Mouse (Mus musculus) neural tube, embryonic 14.5 days (tissue): Measurements from ENCODE around the gene Fance. TPM values are rescaled to one million over a fixed set of nuclear protein-coding genes. Genes with fewer than 3 reads are reported as not detected.

Experiments
- ATAC-seq: fragments of 200-750 bp; cut with Nextera tagmentation; 2 replicates; pipeline ENCODE4 v1.8.0; 2017; ENCODE audit warnings: low read depth, mild to moderate bottlenecking, moderate TSS enrichment, moderate library complexity
- H3K27ac ChIP-seq: fragments of 300-500 bp; sonication (generic); 2 replicates; pipeline ENCODE4 v1.5.1; 2014; ENCODE audit warnings: low read depth, mild to moderate bottlenecking, control low read depth, low read length, moderate library complexity, mixed read lengths
- H3K27me3 ChIP-seq: fragments of 300-500 bp; sonication (generic); 2 replicates; pipeline ENCODE4 v1.6.1; 2014; ENCODE audit warnings: low read length; ENCODE audit not compliant: control insufficient read depth, insufficient read depth
- H3K36me3 ChIP-seq: fragments of 300-500 bp; sonication (generic); 2 replicates; pipeline ENCODE4 v1.6.1; 2014; ENCODE audit warnings: low read length, mixed read lengths; ENCODE audit not compliant: control insufficient read depth, insufficient read depth
- H3K4me1 ChIP-seq: fragments of 300-500 bp; sonication (generic); 2 replicates; pipeline ENCODE4 v1.6.1; 2014; ENCODE audit warnings: low read length; ENCODE audit not compliant: control insufficient read depth, insufficient read depth
- H3K4me2 ChIP-seq: fragments of 300-500 bp; sonication (generic); 2 replicates; pipeline ENCODE4 v1.6.1; 2014; ENCODE audit warnings: mild to moderate bottlenecking, low read depth, low read length, control low read depth
- H3K4me3 ChIP-seq: fragments of 300-500 bp; sonication (generic); 2 replicates; pipeline ENCODE4 v1.5.1; 2014; ENCODE audit warnings: low read depth, low read length, control low read depth, mixed read lengths
- H3K9ac ChIP-seq: fragments of 300-500 bp; sonication (generic); replicated peaks from 2 replicates; pipeline ENCODE4 v1.6.1; 2014; ENCODE audit warnings: low read depth, mild to moderate bottlenecking, control low read depth, low read length, mixed read lengths
- H3K9me3 ChIP-seq: fragments of 300-500 bp; sonication (generic); 2 replicates; pipeline ENCODE4 v1.6.1; 2016; ENCODE audit warnings: low read length; ENCODE audit not compliant: control insufficient read depth
- WGBS: fragments of 180-500 bp; shearing (Covaris S2); extraction: QIAGEN DNeasy Blood & Tissue Kit; methylation state at CpG from one replicate; pipeline ENCODE4 v1.1.7; 2014; 5-methylcytosine and 5-hydroxymethylcytosine counted together
- polyA plus RNA-seq: library from polyadenylated mRNA; unstranded; fragments of >200 nt; fragmentation: Nextera tagmentation; extraction: Ambion mirVana; gene quantifications from 2 replicates; pipeline ENCODE4 v1.2.1, GENCODE M21; 2014

The Fance gene
- polyA plus RNA-seq, 1 experiment from 2014 or later, result 23.5 TPM

GRCm38 (mm10) chr17:28278156-28278555 lies 35.2 kb upstream of the Fance start:
- no peaks in the 10 kb centered on the region for H3K27me3 ChIP-seq
- no peak overlapping the region for H3K4me3 ChIP-seq
- no peak overlapping the region for H3K27ac ChIP-seq
- H3K9me3 ChIP-seq, result no peaks in the 10 kb centered on the region
- no peaks in the 10 kb centered on the region for H3K36me3 ChIP-seq
- no peak overlapping the region for H3K4me2 ChIP-seq
- ATAC-seq, result no peak
- WGBS, result 91% methylated on average over 3 of the region's 3 CpGs
- no peak overlapping the region for H3K9ac ChIP-seq
- H3K4me1 ChIP-seq, result peaks cover 11% of the 10 kb centered on the region; the same call in 1 of the 2 replicates

GRCm38 (mm10) chr17:28279236-28279635 lies 34.1 kb upstream of the Fance start:
- no peak overlapping the region for H3K27ac ChIP-seq
- H3K36me3 ChIP-seq, result no peaks in the 10 kb centered on the region
- no peaks in the 10 kb centered on the region for H3K9me3 ChIP-seq
- WGBS, result 51% methylated on average over 4 of the region's 4 CpGs
- no peak for ATAC-seq
- peaks cover 11% of the 10 kb centered on the region; the same call in 1 of the 2 replicates for H3K4me1 ChIP-seq
- H3K27me3 ChIP-seq, result no peaks in the 10 kb centered on the region
- no peak overlapping the region for H3K4me3 ChIP-seq
- no peak overlapping the region for H3K4me2 ChIP-seq
- no peak overlapping the region for H3K9ac ChIP-seq

DNA sequence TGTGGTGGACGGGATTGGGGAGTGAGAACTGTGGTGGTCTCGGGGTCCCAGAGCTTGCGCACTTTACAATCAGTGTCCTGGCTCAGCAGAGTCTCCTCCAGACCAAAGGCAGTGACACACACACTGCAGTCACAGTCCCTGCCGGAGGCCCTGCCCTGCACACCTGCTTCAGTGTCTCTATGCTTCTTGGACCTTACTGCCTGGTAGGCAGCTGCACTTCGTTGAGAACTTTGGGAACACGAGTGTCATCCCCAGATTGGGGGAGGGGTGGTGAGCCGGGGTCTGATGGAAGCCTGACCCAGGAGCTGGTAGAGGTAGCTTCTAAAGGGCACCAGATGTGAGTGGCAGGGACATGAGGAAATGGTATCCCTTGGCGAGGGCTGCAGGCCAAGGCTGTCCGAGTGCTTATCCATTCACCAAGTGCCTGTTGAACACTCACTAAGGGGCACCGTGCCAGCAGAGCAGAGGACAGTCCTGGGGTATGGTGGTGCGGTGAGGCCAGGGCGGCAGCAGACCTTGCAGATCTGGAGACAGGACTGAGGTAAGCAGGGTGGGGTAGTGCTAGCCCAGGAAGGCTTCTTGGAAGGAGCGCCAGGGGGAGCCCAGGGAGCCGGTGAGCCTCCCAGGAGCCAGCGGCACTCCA lies 33.4 kb upstream of the Fance start:
- Histone ChIP-seq H3K27me3 (no peaks in the 10 kb centered on the region), H3K9ac (no peak overlapping the region), H3K4me2 (no peak overlapping the region), H3K27ac (no peak overlapping the region), H3K4me1 (peaks cover 11% of the 10 kb centered on the region; the same call in 1 of the 2 replicates), H3K9me3 (no peaks in the 10 kb centered on the region), H3K36me3 (no peaks in the 10 kb centered on the region), H3K4me3 (no peak overlapping the region)
- no peak; the same call in 1 of the 2 replicates for ATAC-seq
- 72% methylated on average over 15 of the region's 15 CpGs for WGBS

DNA sequence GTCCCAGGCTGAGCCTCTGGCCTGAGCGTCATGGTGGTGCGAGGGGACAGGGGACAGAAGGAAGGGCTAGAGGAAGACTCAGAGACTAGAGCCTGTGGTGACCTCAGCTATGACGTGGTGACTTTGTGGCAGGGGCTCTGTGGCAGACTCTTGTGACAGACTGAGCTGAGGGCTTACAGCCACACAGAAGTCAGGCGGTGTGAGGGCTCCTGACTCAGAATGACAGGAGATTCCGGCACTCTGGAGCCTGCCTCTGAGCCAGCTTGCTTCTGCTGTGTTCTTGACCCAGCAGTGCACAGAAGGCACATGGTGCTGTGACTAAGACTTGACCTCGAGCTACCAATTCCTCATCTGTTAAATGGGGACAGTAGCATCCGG lies 32.9 kb upstream of the Fance start:
- H3K36me3 ChIP-seq, result no peaks in the 10 kb centered on the region
- no peak overlapping the region for H3K27ac ChIP-seq
- no peaks in the 10 kb centered on the region for H3K27me3 ChIP-seq
- H3K4me1 ChIP-seq, result peaks cover 12% of the 10 kb centered on the region; the same call in 1 of the 2 replicates
- H3K4me2 ChIP-seq, result no peak overlapping the region
- WGBS, result 78% methylated on average over 7 of the region's 7 CpGs
- no peak overlapping the region for H3K9ac ChIP-seq
- H3K4me3 ChIP-seq, result no peak overlapping the region
- ATAC-seq, result no peak
- no peaks in the 10 kb centered on the region for H3K9me3 ChIP-seq

DNA sequence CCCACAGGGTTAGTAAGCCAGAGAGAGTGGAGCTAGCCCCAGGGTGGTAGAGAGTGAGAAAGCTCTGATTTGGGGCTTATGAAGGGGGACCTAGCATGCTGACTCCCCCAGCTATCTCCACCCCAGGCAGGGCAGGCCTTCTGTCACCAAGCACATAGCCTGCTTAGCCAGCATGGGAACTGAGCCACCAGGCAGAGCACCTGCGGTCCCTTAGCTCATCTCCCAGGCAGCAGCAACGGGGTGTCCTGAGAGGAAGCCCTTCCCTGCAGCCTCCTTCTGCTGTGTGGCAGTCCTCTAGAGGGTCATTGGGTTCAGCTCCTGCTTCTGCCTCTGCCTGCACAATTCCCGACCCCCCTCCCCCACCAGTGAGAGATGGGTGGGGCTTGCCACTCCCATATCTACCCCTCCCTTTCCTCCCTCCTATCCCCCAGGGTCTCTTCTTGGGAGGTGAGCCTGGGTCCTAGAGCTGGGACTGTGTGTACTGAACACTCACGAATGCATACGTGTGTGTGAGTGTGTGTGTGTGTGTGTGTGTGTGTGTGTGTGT lies 32.4 kb upstream of the Fance start:
- H3K4me1 ChIP-seq, result peaks cover 16% of the 10 kb centered on the region; the same call in 1 of the 2 replicates

DNA sequence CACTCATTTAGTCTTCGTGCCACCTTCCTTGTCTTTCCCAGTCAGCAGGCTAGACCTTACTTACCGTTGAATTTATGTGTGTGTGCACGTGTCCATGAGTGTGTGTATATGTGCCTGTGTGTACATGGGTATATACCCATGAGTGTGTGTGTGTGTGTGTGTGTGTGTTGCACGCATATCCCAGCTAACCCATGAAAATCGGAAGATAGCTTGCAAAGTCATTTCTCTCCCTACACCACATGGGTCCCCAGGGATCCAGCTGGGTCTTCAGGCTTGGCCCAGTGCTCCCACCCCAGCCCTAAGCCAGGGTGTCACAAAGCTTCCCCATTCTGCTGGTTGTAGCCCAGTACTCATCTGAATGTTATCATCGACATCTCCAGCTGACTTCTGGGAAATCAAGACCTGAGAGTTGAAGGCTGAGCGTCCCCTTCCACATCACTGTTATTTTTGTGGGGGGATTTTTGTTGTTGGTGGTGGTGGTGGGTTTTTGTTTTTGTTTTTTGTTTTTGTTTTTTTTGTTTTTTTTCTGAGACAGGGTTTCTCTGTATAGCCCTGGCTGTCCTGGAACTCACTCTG lies 31.4 kb upstream of the Fance start:
- Histone ChIP-seq H3K27ac (no peak overlapping the region), H3K36me3 (no peaks in the 10 kb centered on the region), H3K4me3 (no peak overlapping the region), H3K4me2 (no peak overlapping the region), H3K4me1 (peaks cover 18% of the 10 kb centered on the region; the same call in 1 of the 2 replicates), H3K9me3 (no peaks in the 10 kb centered on the region), H3K9ac (no peak overlapping the region), H3K27me3 (no peaks in the 10 kb centered on the region)
- ATAC-seq, result no peak
- 89% methylated on average over 7 of the region's 7 CpGs for WGBS

More for the DNA sequence above, 32.4 kb upstream of the Fance start:
- Histone ChIP-seq H3K9ac (no peak overlapping the region), H3K27me3 (no peaks in the 10 kb centered on the region), H3K27ac (no peak overlapping the region), H3K4me2 (no peak overlapping the region), H3K4me3 (no peak overlapping the region), H3K36me3 (no peaks in the 10 kb centered on the region), H3K9me3 (no peaks in the 10 kb centered on the region)
- ATAC-seq, result no peak
- WGBS, result 33% methylated on average over 5 of the region's 5 CpGs

DNA sequence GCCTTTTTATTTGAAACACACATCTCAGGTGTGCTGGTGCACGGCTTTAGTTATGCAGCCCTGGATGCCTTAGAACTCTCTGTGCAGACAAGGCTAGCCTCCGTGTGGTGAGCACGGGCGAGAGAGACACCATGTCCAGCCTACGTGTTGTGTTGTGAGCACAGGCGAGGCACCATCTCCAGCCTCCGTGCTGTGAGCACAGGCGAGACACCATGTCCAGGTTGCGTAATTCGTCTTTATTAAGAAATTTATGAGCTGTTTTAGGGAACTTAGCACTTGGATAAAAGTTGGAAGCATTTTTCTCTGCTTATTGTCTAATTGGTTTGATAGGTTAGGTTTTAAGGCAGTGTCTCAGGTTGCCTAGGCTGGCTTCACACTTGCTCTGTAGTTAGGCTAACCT lies 30.1 kb upstream of the Fance start:
- ATAC-seq, result no peak
- no peaks in the 10 kb centered on the region for H3K27me3 ChIP-seq
- H3K27ac ChIP-seq, result no peak overlapping the region
- H3K9me3 ChIP-seq, result no peaks in the 10 kb centered on the region
- no peak overlapping the region for H3K4me2 ChIP-seq
- WGBS, result 89% methylated on average over 10 of the region's 10 CpGs
- H3K4me3 ChIP-seq, result no peak overlapping the region
- no peak overlapping the region for H3K9ac ChIP-seq
- H3K36me3 ChIP-seq, result no peaks in the 10 kb centered on the region
- H3K4me1 ChIP-seq, result peaks cover 15% of the 10 kb centered on the region; the same call in 1 of the 2 replicates

GRCm38 (mm10) chr17:28286133-28286532 lies 27.2 kb upstream of the Fance start:
- H3K27me3 ChIP-seq, result no peaks in the 10 kb centered on the region
- ATAC-seq, result no peak
- H3K9ac ChIP-seq, result no peak overlapping the region
- no peak overlapping the region for H3K27ac ChIP-seq
- H3K9me3 ChIP-seq, result no peaks in the 10 kb centered on the region
- H3K4me1 ChIP-seq, result peaks cover 7% of the 10 kb centered on the region; the same call in 1 of the 2 replicates
- H3K36me3 ChIP-seq, result no peaks in the 10 kb centered on the region
- no peak overlapping the region for H3K4me2 ChIP-seq
- no peak overlapping the region for H3K4me3 ChIP-seq
- WGBS, result 78% methylated on average over 10 of the region's 10 CpGs

DNA sequence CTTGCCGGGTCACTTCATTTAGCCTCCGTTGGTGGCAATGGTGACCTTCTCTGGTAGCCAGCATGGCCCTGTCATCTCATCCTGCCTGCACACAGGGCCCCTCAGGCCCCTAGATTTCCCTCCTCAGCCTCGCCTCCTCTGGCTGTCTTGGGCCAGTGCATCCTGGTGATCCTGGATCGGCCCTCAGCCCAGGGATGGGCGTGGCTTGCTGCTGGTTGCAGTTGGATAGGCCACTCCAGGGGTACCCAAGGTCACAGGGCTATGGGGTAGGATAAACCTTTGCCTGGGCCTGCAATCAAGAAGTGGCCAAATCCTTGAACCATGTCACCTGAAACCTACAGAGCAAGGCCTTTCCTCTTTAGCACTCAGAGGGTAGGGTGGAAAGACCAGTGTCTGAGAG lies 26.4 kb upstream of the Fance start:
- H3K4me3 ChIP-seq, result no peak overlapping the region
- no peaks in the 10 kb centered on the region for H3K36me3 ChIP-seq
- H3K27ac ChIP-seq, result no peak overlapping the region
- no peaks in the 10 kb centered on the region for H3K9me3 ChIP-seq
- peaks cover 7% of the 10 kb centered on the region; the same call in 1 of the 2 replicates for H3K4me1 ChIP-seq
- H3K4me2 ChIP-seq, result no peak overlapping the region
- 53% methylated on average over 5 of the region's 5 CpGs for WGBS
- H3K9ac ChIP-seq, result no peak overlapping the region
- H3K27me3 ChIP-seq, result no peaks in the 10 kb centered on the region
- no peak for ATAC-seq
